Mouse (Mus musculus) cerebellum, adult 2 months (tissue): Measurements from ENCODE around the gene Spata20.

Source experiments
- CTCF ChIP-seq: fragments of 200-500 bp; IDR thresholded peaks from 2 replicates; pipeline ENCODE4 v1.5.1; 2011; ENCODE audit warnings: low read depth, mild to moderate bottlenecking, control low read depth, low read length, moderate library complexity, borderline replicate concordance; ENCODE audit not compliant: insufficient read depth
- POLR2A ChIP-seq: fragments of 200-500 bp; IDR thresholded peaks from 2 replicates; pipeline ENCODE4 v1.6.1; 2011; ENCODE audit warnings: low read length, control low read depth, borderline replicate concordance; ENCODE audit not compliant: insufficient read depth

DNA sequence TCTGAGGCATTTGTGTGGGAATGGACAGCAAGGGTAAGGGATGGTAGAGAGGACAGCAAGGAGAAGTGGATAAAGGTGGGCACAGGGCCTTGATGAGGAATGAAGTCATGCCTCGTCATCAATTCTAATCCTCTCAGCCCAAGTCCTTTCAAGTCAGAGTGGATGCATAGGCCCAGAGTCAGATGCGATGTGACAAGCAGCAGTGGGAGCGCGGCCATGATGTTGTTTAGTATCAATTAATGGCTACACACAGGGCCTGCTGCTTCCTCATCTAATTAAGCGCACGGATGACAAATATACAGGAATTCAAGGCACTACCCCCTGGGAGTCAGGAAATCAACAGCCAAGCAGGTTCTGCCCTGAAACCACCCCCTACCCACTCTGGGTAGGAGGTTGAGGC, 45.6 kb downstream of the Spata20 start:
- TF ChIP-seq POLR2A (no peak), CTCF (no peak)
